Mouse (Mus musculus): ENCODE results near the gene Elp5. TPM values are rescaled to one million over a fixed set of nuclear protein-coding genes. Genes with fewer than 3 reads are reported as not detected.
"Not testable (repeated sequence)": the region's sequence is repeated elsewhere in the genome, so short reads cannot be mapped to it uniquely, and the experiment has no call there.

The Elp5 gene
- 10 to 100 TPM; 76.7 to 80.1 TPM for total RNA-seq (2021)
- long read RNA-seq, transcript Elp5-203 (7 exons, 1,259 nt) = major isoform, 14 of 52 reads
- long read RNA-seq, partial matches to known transcripts = 24 of 52 reads
- long read RNA-seq, other reads (novel, unspliced or antisense) = 13 of 52 reads

GRCm38 (mm10) chr11:69982225-69982624 lies at the start of gene Elp5:
TSS of gene Elp5 (minus strand) at chr11:69982517.
- no peak for DNase-seq (ENCODE audit: low spot score in 2 of 2)

DNA sequence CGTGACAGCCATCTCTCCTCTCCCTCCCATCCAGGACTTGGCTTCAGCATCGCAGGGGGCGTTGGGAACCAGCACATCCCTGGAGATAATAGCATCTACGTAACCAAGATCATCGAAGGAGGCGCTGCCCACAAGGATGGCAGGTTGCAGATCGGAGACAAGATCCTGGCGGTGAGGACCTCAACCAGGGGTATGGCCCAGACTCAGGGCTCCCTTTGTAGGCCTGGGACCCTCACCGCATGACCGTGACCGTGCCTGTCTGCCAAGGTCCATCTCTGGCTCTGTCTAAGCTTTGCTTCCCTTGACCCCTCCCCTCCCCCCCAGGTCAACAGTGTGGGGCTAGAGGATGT lies 49.0 kb upstream of the Elp5 start:
- no peak for DNase-seq (ENCODE audit: low spot score in 2 of 2)

GRCm38 (mm10) chr11:70030651-70031320 lies 48.5 kb upstream of the Elp5 start:
- no peak for DNase-seq (ENCODE audit: low spot score in 2 of 2)

GRCm38 (mm10) chr11:70029829-70030550 lies 47.7 kb upstream of the Elp5 start:
- no peak for DNase-seq (ENCODE audit: low spot score in 2 of 2)

GRCm38 (mm10) chr11:70029130-70029801 lies 46.9 kb upstream of the Elp5 start:
- DNase-seq (ENCODE audit: low spot score in 2 of 2) = peak; percentile 85 to 88

- no peak for DNase-seq (ENCODE audit: low spot score in 2 of 2)
Measured at GRCm38 (mm10) chr11:70028401-70029129, 46.2 kb upstream of the Elp5 start.

GRCm38 (mm10) chr11:70027397-70027796 lies 45.1 kb upstream of the Elp5 start:
- no peak for DNase-seq (ENCODE audit: low spot score in 2 of 2)

DNA sequence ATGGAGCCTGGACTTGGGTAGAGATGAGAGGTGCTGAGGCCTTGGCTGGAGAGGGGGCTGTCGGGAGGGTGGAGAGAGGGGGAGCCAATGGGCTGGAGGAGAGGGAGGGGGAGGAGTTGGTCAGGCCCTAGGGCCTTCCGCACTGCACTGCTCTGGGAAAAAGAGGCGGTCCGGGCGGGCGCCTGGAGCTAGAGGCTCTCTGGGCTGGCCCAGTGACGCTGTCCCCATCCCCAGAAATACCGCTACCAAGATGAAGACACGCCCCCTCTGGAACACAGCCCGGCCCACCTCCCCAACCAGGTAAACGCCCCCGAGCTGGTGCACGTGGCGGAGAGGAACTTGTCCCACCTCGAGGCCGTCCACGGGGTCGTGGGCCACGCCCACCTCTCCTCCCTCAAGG lies 44.4 kb upstream of the Elp5 start:
- DNase-seq (ENCODE audit: low spot score in 2 of 2) = no peak

GRCm38 (mm10) chr11:70024151-70024514 lies 41.8 kb upstream of the Elp5 start:
- DNase-seq (ENCODE audit: low spot score in 2 of 2) = no peak

DNA sequence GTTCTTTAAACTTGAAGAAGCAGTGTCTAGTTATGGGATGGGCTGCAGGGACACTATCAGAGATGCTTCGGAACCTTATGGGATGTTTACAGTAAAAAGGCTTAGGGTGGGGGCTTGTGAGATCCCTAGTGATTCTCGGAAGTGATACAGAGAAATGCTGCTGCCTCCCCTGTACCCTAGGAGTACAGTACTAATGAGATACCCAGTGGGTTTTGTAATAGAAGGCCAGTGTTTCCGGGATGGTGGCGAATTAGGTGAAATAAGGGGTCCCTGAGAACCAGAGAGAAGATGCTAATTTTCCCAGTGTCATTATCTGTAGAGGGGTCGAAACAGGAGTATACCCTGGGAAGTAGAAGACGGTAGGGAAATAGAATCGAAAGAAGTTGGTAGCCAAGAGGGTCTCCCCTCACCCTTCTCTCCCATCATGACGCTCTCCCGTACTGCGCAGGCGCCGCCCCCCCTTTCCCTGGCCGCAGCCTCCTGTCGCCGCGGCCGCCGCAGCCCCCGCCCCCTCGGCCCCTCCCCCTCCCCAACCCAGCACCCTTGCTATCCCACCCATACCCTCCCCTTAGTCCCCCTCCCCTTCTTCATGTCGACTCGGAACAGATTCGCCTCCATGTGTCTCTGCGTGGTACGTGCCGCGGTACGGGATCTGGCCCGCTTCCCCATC lies 41.3 kb upstream of the Elp5 start:
- DNase-seq (ENCODE audit: low spot score in 2 of 2) = no peak

GRCm38 (mm10) chr11:70021264-70022132 lies 39.2 kb upstream of the Elp5 start:
- DNase-seq (ENCODE audit: low spot score in 2 of 2) = peak; percentile 96 to 98

DNA sequence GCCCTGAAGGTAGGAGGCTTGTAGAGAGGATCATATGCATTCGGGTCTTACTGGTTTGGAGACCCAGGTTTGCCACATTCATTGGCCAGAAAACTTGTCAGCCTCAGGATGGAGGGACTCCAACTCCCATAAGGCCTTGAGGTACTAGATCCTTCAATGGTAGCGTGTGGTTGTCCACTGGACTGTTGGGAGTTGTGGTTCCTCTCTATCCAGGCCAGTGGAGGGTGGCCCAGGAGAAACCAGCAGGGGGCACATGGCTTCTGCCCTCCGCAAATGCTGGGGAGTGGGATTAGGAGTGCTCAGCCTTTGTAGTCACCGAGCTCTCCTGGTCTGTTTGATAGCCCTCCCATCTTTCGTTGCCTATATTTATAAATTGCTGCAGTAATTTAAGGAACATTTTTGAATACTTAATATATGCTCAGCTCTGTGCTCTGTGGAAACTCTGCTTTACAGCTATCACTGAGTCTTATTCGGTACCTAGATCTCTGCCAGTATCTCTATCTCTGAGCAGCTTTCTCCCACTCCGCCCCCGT lies 38.5 kb upstream of the Elp5 start:
- peak; percentile 65 to 86 for DNase-seq (ENCODE audit: low spot score in 2 of 2)

DNA sequence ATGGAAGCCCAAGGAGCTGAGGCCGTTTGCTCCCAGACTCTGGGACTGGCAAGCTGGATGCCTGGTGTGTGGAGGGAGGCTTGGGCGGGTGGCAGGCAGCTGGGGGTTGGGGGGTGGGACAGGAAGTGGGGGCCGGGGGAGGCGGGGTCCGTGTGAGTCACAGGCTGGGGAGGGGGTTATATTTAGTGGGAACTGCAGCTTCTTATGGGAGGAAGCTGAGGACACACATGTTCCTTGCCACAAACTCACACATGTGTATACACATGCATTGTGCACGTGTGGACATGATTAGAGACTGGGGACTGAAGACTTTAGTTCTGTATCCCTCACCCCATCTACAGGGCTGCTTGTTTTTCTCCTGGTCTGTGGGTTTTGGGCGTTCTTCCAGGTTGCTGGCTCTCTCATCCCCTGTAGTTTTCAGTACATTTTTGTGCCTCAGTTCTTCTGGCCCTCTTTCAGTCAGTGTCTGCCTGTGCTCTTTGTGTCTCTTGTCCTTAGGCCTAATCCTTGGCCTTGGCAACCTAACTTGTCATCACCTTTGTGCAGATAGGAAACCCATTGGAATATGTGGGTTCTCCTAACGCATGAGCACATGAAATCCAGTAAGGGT lies 37.8 kb upstream of the Elp5 start:
- DNase-seq (ENCODE audit: low spot score in 2 of 2) = peak in 1 of 2 experiments; percentile 65

DNA sequence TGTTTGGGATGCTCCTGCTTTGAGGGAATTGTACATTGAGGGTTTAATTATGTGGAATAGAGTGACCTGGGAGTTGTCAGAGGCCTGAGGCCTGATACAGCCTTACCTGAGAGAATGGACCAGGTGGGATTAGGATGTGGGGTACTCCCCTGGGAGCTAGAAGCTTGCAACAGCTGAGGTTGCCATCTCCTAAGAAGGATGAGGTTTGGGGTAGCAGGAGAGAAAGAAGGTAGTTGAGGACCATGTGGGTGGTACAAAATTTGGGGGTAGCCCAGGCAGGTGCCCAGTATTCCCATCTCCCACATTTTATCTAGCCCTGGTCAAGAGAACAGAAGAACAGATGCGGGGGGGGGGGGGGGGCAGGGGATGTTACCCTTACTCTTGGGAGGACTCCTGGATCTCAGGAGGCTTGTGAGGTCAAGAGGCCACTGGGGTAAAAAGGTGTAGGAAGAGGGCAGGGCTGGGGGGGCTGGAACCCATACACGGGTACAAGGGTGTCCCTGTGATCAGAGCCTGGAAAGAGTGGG lies 37.2 kb upstream of the Elp5 start:
- peak in 1 of 2 experiments; percentile 49 for DNase-seq (ENCODE audit: low spot score in 2 of 2)

DNA sequence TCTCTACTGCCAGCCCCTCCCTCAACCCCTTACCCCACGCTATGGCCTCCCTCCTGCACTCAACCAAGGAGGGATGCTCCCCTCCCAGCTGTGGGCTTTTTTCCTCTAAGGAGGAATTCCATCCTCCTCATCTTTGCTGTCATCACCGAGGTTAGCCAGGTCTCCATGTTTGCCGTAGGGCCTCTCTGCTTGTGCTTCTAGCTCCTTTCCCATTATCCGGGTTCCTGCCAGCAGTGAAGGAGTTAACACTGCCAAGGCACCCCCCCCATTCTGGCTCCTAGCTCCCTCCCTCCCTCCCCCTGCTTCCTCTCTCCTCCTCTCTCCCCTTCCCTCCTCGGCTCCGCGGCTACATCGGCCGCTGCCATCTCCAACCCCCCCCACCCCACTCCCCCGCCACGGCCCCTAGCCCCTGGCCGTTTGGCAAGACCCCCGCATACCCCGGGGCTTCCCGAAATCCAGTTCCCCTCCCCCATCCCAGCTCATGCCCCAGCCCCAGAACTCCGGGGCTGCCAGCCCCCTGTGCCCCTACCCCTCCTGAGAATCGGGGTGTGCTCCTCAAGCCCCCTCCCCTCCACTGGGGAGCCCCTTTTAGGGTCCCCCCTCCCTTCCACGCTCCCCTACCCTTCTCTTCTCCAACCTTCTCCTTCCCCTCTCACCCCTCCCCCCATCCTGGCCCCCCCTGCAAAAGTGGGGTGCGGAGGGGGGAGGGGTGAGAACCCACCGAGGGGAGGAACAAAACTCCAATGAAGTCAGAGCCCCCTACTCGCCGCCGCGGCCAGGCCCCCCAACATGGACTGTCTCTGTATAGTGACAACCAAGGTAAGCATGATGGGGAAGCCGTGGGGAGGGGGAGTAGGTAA lies 36.0 kb upstream of the Elp5 start:
- DNase-seq (ENCODE audit: low spot score in 2 of 2) = peak in 1 of 2 experiments; percentile 71

DNA sequence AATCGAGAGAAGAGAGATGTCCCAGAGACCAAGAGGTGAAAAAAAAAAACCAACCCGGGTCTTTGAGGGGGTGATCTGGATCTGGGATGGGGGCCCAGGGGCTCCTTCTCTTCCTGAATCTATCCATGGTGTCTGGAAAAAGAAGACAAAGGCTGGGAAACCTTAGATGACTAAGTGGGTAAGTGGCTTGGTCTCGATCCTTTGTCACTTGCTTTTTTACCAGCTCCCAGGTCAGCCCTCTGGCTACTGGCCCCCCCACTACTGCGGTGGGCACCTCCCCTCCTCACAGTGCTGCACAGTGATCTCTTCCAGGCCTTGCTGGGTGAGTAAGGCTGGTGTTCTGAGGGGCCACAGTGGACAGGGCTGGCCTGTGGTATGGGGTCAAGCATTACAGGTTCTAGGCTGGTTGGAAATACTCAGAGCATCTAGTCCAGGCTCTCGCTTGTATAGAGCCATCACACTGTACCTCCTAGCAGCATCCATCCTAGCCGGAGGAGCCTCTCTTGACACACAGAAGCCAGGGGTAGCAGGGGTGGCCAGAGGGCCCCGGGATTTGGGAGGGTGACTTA lies 35.0 kb upstream of the Elp5 start:
- DNase-seq (ENCODE audit: low spot score in 2 of 2) = no peak

DNA sequence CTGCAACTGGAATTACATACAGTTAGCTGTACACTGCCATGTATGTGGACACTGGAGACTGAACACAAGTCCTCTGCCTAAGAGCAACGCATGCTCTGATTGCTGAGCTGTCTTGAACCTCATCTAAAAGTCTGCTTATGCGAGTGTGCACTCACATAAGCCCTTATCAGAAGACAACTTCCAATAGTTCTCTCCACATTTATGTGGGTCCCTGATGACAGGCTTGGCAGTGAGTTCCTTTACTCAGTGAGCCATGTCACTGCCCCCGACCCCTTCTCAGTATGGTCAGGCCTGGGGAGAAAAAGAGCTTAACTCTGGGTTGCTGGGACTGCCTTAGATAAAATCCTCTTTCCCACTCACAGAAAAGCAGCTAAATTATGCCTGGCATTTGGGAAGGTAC lies 34.4 kb upstream of the Elp5 start, which contains the start of gene Dlg4:
Gene Dlg4 (plus strand): TSS at position 274 of the 400 bp plus-strand sequence.
- DNase-seq (ENCODE audit: low spot score in 2 of 2) = no peak

DNA sequence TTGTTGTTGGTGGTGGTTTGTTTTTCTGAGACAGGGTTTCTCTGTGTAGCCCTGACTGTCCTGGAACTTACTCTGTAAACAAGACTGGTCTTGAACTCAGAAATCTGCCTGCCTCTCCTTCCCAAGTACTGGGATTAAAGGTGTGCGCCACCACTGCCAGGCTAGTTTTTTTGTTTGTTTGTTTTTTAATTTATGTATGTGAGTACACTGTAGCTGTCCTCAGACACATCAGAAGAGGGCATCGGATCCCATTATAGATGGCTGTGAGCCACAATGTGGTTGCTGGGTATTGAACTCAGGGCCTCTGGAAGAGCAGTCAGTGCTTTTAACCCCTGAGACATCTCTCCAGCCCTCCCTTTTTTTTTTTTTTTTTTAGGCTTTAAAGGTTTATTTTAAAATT lies 33.9 kb upstream of the Elp5 start:
- DNase-seq (ENCODE audit: low spot score in 2 of 2) = not testable (repeated sequence)

Measured in layer of hippocampus, adult 18-20 months (tissue).